Mouse (Mus musculus): Measurements from ENCODE around the gene Ckap2l.

Gene Ckap2l

DNA sequence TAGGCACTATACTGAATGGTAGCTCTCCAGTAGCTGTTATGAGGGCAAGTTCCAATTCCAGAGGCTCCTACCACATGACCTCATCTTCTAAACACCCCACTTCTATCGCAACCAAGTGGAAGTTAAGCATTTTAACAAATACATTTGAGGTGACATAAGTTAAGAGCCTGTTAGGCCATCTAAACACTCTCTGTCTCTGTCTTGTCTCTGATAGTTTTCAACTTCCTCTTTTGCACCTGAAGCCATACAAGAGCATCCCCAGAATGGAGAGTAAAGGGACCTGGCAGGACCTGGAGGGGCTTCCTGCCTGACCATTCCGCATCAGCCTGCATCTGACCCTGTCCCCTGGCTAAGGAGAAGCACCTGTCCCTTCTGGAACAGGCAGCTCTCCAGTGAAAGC is 62.3 kb downstream of the Ckap2l start:
- no peak for DNase-seq (ENCODE audit: low spot score in 2 of 2)

DNA sequence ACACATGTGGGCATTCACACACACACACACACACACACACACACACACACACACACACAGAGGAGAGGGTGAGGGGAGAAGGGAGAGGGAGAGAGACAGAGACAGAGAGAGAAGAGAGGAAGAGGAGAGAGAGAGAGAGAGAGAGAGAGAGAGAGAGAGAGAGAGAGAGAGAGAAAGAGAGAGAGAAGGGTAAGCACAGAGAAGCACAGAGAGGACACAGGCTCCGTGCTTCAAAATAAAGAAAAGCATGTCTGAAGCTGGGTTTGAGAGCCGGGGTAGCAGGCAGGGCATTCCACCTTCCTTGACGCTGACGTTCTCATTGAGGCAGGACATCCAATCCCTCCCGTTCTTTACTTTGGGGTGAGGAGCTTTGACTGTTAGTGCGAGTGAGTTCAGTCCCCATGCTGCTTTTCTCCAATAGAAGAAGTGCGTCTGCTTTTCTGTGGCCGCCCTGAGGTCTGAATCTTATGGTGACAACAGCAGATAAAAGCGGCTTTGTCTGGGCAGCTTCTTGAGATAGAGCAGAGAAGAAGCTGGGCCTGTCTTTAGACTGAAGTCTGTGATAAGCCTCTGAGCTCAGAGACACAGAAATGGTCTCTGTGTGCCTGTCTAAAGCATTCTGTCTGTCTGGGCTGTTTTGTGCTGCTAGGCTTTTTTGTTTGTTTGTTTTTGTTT is 63.1 kb downstream of the Ckap2l start:
- no peak for DNase-seq (ENCODE audit: low spot score in 2 of 2)

DNA sequence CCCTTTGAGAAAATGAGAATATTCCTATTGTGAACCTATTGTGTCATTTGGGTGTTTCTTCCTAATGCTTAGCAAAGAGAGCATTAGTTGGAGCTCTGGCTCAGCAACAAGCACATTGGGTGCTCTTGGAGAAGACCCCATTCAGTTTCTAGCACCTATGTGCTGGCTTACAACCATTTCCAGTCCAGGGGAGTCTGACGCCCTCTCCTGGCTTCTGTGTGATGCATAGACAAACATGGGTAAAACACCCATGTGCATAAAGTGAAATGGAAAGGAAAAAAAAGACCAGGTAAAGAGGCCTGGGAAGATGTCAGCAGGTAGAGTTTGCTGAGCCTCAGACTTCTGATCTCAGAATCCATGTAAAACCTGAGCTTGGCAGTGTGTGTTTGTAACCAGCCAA is 63.8 kb downstream of the Ckap2l start:
- DNase-seq (ENCODE audit: low spot score in 2 of 2) = no peak

DNA sequence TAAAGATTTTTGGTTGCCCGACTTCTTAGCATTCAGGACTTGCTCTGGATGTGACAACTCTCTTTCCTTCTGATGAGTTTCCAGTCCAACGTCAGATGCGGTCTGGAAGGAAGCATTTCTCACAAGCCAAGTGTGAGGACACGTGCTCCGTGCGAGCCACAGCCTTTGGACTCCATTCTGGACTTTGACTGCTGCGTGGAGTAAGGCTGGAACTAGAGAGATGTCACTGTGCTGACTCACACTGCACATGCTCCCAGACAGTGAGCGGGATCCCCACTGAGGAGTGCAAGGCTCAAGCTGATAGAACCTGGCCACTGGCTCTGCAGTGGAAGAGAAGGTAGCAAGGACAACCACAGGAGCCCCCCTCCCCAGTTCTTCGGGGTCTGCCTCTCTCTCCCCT is 64.5 kb downstream of the Ckap2l start:
- no peak for DNase-seq (ENCODE audit: low spot score in 2 of 2)

DNA sequence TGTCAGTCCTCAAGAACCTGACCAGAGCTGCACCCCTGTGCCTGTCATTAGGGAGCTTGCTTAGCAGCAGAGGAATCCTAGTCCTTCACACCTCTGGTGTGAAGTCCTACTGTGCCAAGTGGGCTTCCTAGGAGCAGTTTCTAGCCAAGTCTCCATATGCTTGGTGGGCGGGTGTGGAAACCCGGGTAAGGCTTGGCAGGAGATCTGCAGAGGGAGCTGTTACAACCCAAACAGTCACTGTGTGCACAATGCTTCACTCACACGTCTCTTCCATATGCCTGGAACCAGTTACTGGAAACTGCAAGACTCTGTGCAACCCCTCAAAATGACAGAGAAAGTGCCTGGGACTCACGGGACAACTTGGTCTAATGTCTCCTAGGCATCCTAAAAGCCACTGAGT is 65.0 kb downstream of the Ckap2l start:
- peak; percentile 88 to 93 for DNase-seq (ENCODE audit: low spot score in 2 of 2)

DNA sequence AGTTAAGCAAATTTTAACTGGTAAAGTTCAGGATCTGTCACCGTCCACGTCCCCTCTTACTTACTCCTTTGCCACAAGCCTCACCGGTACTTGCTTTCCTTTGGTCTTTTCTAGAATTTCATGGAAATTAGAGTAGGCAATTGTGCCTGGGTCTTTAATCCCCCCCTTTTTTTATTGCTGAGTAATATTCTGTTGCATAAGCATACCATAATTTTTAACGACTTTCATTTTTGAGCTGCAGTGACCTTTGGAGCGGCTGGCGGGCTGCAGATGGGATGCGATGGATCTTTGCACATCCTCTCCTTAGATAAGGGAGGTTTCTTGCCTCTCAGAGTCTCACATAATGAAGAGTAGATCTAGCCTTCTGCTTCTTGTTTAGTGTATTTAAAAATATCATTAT is 67.7 kb downstream of the Ckap2l start:
- no peak for DNase-seq (ENCODE audit: low spot score in 2 of 2)

DNA sequence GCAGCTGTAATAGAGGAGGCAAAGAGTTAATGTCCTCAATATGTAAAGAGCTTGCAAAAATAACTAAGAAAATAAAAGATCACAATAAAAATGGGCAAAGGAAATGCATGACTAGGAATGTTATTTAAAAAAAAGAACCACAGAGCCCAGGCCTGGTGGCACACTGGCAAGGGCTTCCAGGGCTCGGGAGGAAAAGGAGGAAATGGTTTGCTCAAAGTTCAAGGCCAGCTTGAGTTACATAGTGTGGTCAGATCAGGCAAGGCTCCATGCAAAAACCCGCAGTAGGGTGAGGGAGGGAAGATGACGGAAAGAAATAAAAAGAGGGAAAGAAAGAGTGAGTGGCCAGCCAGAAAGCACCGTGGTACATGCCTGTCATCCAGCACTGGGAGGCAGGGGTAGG is 68.4 kb downstream of the Ckap2l start:
- DNase-seq (ENCODE audit: low spot score in 2 of 2) = no peak

DNA sequence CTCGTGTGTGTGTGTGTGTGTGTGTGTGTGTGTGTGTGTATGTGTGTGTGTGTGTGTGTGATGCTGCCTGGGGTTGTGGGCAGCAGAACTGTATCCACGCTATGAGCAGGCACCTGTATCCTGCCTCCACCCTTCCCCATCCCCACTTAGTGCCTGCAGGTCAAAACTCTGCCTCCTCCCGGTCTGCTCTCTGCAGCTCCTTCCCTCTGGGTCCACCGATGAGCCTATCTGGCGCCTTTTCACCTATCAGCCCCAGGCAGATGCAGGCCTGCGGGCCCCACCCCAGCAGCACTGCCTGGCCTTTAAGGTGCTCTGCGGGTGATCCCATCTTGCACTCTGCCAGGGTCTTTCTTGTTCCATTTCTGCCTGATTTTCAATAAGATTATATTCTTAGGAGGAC is 69.3 kb downstream of the Ckap2l start:
- DNase-seq (ENCODE audit: low spot score in 2 of 2) = no peak

DNA sequence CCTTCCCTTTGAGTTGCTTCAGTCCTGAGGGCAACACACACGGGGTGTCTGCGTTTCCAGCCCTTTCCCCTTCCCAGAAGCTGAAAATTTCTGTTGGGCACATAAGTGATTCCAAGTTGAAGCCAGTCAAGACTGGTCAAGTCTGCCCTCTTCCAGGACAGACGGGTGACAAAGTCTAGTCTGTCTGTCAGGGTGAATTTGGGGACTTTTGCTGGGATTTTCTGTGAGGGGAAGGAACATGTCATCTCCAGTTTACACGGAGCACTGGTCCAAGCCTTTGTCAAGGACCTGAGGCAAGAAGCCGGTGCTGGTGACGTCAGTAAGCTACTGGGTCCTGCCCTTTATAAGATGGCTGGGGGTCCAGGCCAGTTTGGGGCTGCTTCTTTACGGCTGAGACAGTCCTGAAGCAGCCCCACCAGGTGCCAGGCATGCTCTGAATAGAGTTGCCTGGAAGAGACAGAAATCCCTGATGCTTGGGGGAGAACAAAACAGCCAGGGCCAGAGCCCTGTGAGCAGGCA is 69.9 kb downstream of the Ckap2l start:
- DNase-seq (ENCODE audit: low spot score in 2 of 2) = no peak

DNA sequence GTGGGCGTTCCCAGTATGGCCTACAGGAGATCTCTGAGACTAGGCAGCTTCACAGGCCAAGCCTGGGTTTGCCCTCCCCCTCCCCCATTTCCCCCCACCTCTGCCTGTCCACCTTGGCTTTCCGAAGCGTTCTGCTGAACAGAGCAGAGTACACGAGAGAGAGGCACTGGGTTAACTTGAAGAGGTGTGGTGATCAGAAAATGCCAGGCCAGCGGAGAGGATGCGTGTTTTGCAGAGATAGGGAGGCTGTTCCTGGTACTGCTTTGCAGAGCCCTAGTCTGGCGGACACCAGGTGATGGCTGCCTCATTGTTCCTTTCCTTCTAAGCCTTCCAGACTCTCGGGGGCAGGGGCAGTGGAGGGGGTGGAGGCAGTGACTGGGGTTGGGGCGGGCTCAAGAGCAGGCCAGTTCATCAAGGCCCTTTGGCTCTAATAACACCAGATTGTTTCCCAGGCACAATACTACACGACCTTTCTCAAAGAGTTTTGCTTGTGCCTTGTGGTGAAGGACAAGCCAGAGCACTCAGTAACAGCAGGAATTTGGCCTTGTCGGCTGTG is 70.6 kb downstream of the Ckap2l start:
- no peak for DNase-seq (ENCODE audit: low spot score in 2 of 2)

DNA sequence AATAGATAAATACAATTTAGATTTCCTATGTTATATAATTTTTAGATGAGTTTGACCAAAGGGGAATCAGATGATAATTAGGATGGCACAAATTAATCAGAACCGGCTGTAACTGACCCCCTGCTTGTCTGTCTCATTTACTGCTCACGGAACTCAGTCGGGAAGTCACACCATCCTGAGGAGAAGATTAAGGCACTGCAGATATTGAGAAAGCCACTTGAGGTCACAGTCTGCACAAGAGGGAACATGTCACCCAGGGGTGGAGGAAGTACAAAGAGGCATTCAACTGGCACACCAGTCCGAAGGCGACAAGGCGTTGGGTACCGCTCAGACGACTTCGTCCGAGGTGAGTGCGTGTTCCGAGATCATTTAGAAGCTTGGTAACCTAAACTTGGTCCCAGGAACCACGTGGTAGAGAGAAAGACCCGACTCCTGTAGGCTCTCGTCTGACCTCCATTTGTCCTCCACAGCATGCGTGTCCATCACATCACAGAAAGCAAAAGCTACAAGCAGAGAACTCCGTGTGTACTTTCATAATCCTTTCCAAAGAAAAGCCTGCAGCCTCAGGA is 71.7 kb downstream of the Ckap2l start:
- DNase-seq (ENCODE audit: low spot score in 2 of 2) = no peak

DNA sequence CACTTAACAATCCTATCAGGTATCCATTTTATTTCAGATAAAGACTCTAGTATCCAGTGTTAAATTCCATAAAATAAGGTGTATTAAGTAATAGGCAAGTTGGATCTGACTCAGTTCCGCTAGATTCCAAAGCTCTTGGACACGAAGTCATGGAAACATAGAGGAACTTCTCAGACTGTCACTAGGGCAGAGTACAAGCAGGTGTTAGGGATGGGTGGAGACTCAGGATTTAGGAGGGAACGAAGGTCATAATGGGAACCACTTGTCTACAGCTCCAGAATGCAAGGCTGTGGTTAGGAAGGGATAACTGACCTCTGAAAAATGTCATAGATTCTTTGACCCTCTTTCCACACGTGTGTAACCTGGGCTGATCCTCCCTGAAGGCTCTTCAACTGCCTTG is 72.8 kb downstream of the Ckap2l start:
- no peak for DNase-seq (ENCODE audit: low spot score in 2 of 2)

DNA sequence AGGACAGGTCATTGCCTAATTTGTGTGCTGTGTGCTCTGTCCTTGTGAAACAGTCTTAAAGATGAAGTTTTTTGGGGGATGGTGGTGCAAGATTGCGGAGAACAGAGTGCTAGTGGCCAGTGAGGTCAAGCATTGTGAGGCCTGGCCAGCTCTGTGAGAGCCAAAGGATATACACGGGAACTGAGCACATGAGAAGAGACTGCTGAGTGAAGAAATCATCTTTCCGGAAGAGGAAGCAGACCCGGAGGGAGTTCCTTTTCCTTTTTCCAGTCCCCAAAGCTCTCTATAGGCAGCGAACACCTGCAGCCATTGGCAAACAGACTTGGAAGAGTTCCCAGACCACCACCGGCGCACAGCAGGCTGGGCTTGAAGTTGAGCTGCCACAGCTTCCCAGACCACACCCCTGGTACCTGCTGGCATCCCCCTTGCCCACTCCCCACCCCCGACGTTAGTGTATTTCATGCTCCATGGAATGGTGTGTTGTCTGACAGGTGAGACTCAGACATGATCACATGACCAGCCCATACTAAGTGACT is 75.8 kb downstream of the Ckap2l start:
- DNase-seq (ENCODE audit: low spot score in 2 of 2) = no peak

DNA sequence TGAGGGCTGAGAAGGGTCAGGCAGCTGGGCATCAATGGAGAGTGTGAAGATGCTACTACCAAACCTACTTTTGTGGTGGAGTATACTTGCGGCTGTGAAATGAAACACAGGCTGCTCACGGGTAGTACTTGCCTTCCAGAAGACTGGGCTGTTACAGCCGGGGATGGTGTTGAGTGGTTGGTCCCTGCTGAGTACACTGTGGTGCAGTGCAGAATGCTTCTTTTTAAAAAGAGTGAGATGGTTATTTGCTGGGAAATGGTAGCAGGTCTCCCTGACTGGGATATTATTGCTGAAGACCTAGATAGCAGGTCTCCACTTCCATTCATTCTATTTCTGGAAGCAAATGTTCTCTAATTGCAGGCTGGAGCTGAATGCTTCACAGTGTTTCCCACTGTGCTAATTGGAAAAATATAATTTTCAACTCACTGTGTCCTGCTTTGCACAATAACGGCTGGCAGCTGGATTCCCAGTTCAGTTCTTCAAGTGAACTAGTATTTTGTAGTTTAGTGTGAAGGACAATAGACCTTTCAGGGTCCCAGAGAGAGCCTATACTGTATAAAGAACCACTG is 78.4 kb downstream of the Ckap2l start:
- no peak for DNase-seq (ENCODE audit: low spot score in 2 of 2)
